Mouse (Mus musculus) G1E (cell line): ENCODE measurements at regions not wholly inside any gene's neighbourhood (a gene's known extent, or its start where the extent isn't known, plus 50 kb on each side); places are given as distances from the start of the nearest gene placed in this dataset.

ENCODE experiments used
- ATAC-seq: 2 replicates; pipeline ENCODE4 v1.8.0; 2016; ENCODE audit warnings: mild to moderate bottlenecking; ENCODE audit not compliant: insufficient number of reproducible peaks, poor library complexity, low FRiP score, severe bottlenecking; ENCODE audit errors: extremely low read depth
- DNase-seq: peaks from one replicate; pipeline ENCODE4 v3.0.0; 2012; ENCODE audit warnings: low spot score
- H3K27me3 ChIP-seq: 2 replicates; pipeline ENCODE4 v1.6.1; 2012; ENCODE audit warnings: mild to moderate bottlenecking, low read length, inconsistent platforms; ENCODE audit not compliant: insufficient read depth
- H3K36me3 ChIP-seq: replicated peaks from 2 replicates; pipeline ENCODE3; 2012; ENCODE audit warnings: mild to moderate bottlenecking, inconsistent platforms
- H3K4me1 ChIP-seq: 2 replicates; pipeline ENCODE4 v1.6.1; 2012; ENCODE audit warnings: low read depth, low read length, inconsistent platforms, mixed read lengths; ENCODE audit not compliant: insufficient read depth
- H3K4me3 ChIP-seq: 2 replicates; pipeline ENCODE4 v1.5.1; 2012; ENCODE audit warnings: low read depth, mild to moderate bottlenecking, inconsistent platforms, low read length, moderate library complexity, mixed read lengths
- H3K9me3 ChIP-seq: replicated peaks from 2 replicates; pipeline ENCODE4 v1.6.1; 2012; ENCODE audit warnings: inconsistent platforms
- CTCF ChIP-seq: IDR thresholded peaks from 2 replicates; pipeline ENCODE4 v1.5.1; 2012; ENCODE audit warnings: low read depth, low read length, inconsistent platforms, mixed read lengths
- GATA1 ChIP-seq: IDR thresholded peaks from 2 replicates; pipeline ENCODE4 v1.6.1; 2012; ENCODE audit warnings: borderline replicate concordance, low read length, inconsistent platforms, mixed read lengths
- GATA2 ChIP-seq: IDR thresholded peaks from 2 replicates; pipeline ENCODE4 v1.6.1; 2012; ENCODE audit warnings: low read depth, low read length, inconsistent platforms, borderline replicate concordance
- POLR2AphosphoS5 ChIP-seq: IDR thresholded peaks from 2 replicates; pipeline ENCODE4 v1.6.1; 2012; ENCODE audit warnings: low read depth, low read length, inconsistent platforms; ENCODE audit not compliant: insufficient replicate concordance
- TAL1 ChIP-seq: conservative IDR thresholded peaks from 2 replicates; pipeline ENCODE4 v1.6.1; 2012; ENCODE audit warnings: low read depth, low read length, inconsistent platforms, mixed read lengths

DNA sequence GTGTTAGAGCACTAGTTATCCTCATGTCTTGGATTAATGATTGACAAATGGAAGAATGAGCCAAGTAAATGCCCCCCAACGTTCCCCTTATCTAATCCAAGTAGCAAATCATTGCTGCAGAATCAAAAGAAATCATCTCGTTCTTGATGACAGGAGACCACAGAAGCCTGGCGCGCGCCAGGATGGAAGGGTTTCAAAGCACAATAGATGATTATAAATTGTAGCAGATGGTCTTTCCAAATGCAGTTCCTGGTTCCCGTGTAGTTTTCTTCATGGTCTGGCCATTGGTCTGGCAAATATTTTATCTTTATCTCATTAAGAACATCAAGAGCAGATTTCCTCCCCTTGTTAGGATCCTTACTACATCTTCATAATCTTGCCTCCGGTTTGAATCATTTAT, 721.8 kb upstream of the Auts2 start:
- Histone ChIP-seq H3K4me1 (no peaks in the 10 kb centered on the region), H3K4me3 (no peak overlapping the region), H3K27me3 (no peaks in the 10 kb centered on the region), H3K9me3 (peaks cover 8% of the 10 kb centered on the region), H3K36me3 (no peaks in the 10 kb centered on the region)
- no peak for ATAC-seq
- DNase-seq = no peak
- TF ChIP-seq TAL1 (no peak), CTCF (no peak), GATA2 (no peak), GATA1 (no peak), POLR2AphosphoS5 (no peak)

- no peaks in the 10 kb centered on the region for H3K4me1 ChIP-seq
- ATAC-seq (no peak), DNase-seq (no peak)
- H3K4me3 ChIP-seq = no peak overlapping the region
- H3K27me3 ChIP-seq = no peaks in the 10 kb centered on the region
- H3K9me3 ChIP-seq = peaks cover 35% of the 10 kb centered on the region
- TF ChIP-seq POLR2AphosphoS5 (no peak), CTCF (no peak)
- no peaks in the 10 kb centered on the region for H3K36me3 ChIP-seq
These were observed 675.7 kb upstream of the Auts2 start for GRCm38 (mm10) chr5:133218801-133219200.

GRCm38 (mm10) chr5:133198546-133198945, 655.4 kb upstream of the Auts2 start:
- peaks cover 11% of the 10 kb centered on the region for H3K9me3 ChIP-seq
- no peaks in the 10 kb centered on the region for H3K4me1 ChIP-seq
- H3K27me3 ChIP-seq = no peaks in the 10 kb centered on the region
- no peak for DNase-seq
- TF ChIP-seq GATA2 = no peak
- TF ChIP-seq CTCF = no peak
- TF ChIP-seq POLR2AphosphoS5 = no peak
- no peak for TF ChIP-seq GATA1
- no peak for TF ChIP-seq TAL1
- no peak overlapping the region for H3K4me3 ChIP-seq
- no peak for ATAC-seq
- no peaks in the 10 kb centered on the region for H3K36me3 ChIP-seq

GRCm38 (mm10) chr5:133189798-133190571, 646.8 kb upstream of the Auts2 start:
- H3K4me3 ChIP-seq = no peak overlapping the region
- no peaks in the 10 kb centered on the region for H3K4me1 ChIP-seq
- no peaks in the 10 kb centered on the region for H3K27me3 ChIP-seq
- peaks cover 19% of the 10 kb centered on the region for H3K9me3 ChIP-seq
- no peak for ATAC-seq
- H3K36me3 ChIP-seq = no peaks in the 10 kb centered on the region
- no peak for DNase-seq
- TF ChIP-seq CTCF (no peak), GATA1 (no peak), TAL1 (no peak)

GRCm38 (mm10) chr5:133175636-133176035, 632.5 kb upstream of the Auts2 start:
- Histone ChIP-seq H3K4me1 (no peaks in the 10 kb centered on the region), H3K27me3 (no peaks in the 10 kb centered on the region), H3K9me3 (peaks cover 38% of the 10 kb centered on the region), H3K36me3 (no peaks in the 10 kb centered on the region), H3K4me3 (no peak overlapping the region)
- no peak for DNase-seq
- TF ChIP-seq GATA2 = no peak
- TF ChIP-seq CTCF = no peak
- TF ChIP-seq GATA1 = no peak
- TF ChIP-seq POLR2AphosphoS5 = no peak
- TF ChIP-seq TAL1 = no peak
- ATAC-seq = no peak

DNA sequence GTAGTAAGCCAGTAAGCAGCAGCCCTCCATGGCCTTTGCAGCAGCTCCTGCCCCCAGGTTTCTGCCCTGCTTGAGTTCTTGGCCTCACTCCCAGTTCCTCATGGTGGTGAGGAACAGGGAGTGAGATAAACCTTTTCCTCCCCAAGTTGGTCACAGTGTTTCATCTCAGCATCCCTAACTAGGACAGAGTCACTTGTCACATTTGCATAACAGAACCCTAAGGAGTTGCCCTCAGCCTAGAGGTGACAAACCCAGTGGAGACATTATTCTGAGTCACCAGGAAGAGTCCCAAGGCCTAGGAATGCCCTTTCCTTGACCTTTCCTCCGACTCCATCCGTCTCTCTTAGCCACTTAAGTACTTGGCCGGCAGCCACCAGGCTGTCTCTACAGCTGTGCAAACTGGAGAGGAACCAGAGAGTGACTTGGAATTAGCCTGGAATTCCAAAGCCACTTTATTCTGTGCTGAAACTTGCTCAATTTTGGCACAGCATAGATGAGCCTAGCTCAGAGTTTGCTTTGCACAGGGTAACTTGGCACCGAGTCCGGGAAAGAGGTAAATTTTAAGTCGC, 630.1 kb upstream of the Auts2 start:
- peaks cover 37% of the 10 kb centered on the region for H3K9me3 ChIP-seq
- no peaks in the 10 kb centered on the region for H3K4me1 ChIP-seq
- H3K27me3 ChIP-seq = no peaks in the 10 kb centered on the region
- TF ChIP-seq CTCF (no peak), POLR2AphosphoS5 (no peak), GATA2 (no peak), TAL1 (no peak), GATA1 (no peak)
- ATAC-seq (no peak), DNase-seq (no peak)
- H3K4me3 ChIP-seq = no peak overlapping the region
- H3K36me3 ChIP-seq = no peaks in the 10 kb centered on the region

- DNase-seq (no peak), ATAC-seq (no peak)
- H3K4me3 ChIP-seq = no peak overlapping the region
- no peak for TF ChIP-seq CTCF
- no peak for TF ChIP-seq GATA2
- no peak for TF ChIP-seq TAL1
- H3K4me1 ChIP-seq = no peaks in the 10 kb centered on the region
- no peaks in the 10 kb centered on the region for H3K36me3 ChIP-seq
- peaks cover 36% of the 10 kb centered on the region for H3K9me3 ChIP-seq
- H3K27me3 ChIP-seq = no peaks in the 10 kb centered on the region
These were observed 629.5 kb upstream of the Auts2 start for GRCm38 (mm10) chr5:133172686-133173085.
